In the genomic region with DNA sequence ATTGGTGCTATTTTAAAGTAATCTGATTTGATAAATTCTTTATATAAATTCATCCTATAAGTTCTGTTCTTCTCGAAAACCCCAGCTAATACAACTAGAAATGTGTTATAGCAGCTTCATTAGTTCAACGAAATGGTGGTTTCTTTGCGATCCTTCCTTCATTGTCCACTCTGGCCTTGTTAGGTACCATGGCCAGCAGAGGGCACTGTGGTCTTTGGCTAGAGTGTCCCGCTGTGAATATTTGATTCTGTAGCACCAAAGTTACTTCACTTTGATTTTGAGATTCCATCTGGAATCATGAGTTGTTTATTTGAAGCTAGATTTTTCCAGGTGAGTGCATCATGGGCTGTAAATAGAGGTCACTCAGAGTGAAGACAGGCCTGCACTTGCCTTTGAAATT, we compare ENCODE assay signal across 9 mouse cellular contexts.
DNase-seq lines count a peak whose midpoint lies in the region; ATAC-seq lines count a peak whose summit lies in the region.
"Had no signal": no experiment of that assay in that cellular context is flagged by ENCODE, and none has a peak within 500 bp of the region (broad histone marks: within the 10 kb centered on the region; RNA-seq: fewer than 3 reads in every experiment).

No protein-coding gene starts in this region.

- ATAC-seq in frontal cortex, adult (ENCODE audit: low TSS enrichment) = no peak
- ATAC-seq in forebrain, embryonic 13.5 days = 0 out of 2 replicates have a peak, but pooled peaks have one; percentile 22
- peak; percentile 71 for ATAC-seq in megakaryocyte-erythroid progenitor cell, adult 5-6 weeks (replicated peaks; ENCODE audit: low FRiP score, low TSS enrichment, poor library complexity, severe bottlenecking)

- H3K4me2 ChIP-seq in forebrain, embryonic 13.5 days = no peak overlapping the region
- H3K4me2 ChIP-seq: limb, embryonic 13.5 days had no signal

- 0 out of 2 replicates have a peak, but pooled peaks cover 5% of the 10 kb centered on the region for H3K27me3 ChIP-seq in forebrain, embryonic 13.5 days

- no peaks in the 10 kb centered on the region for H3K36me3 ChIP-seq in forebrain, embryonic 13.5 days (ENCODE audit: poor library complexity, severe bottlenecking)
- H3K36me3 ChIP-seq: limb, embryonic 13.5 days had no signal

- H3K27ac ChIP-seq in forebrain, embryonic 13.5 days = no peak overlapping the region
- H3K27ac ChIP-seq: limb, embryonic 13.5 days had no signal

- no peaks in the 10 kb centered on the region for H3K4me1 ChIP-seq in forebrain, embryonic 13.5 days
- H3K4me1 ChIP-seq: limb, embryonic 13.5 days had no signal

- H3K4me3 ChIP-seq in forebrain, embryonic 13.5 days = no peak overlapping the region
- H3K4me3 ChIP-seq: limb, embryonic 13.5 days had no signal

- H3K9me3 ChIP-seq in forebrain, embryonic 13.5 days (replicated peaks) = no peaks in the 10 kb centered on the region
- H3K9me3 ChIP-seq: limb, embryonic 13.5 days had no signal

- H3K9ac ChIP-seq in forebrain, embryonic 13.5 days = no peak overlapping the region
- H3K9ac ChIP-seq: limb, embryonic 13.5 days had no signal

- DNase-seq in frontal cortex, postnatal 36 days (ENCODE audit: low spot score in 2 of 2) = peak; percentile 54 to 59
- peak; percentile 73 for DNase-seq in 3T3-L1 (ENCODE audit: low read depth, low spot score)
- DNase-seq in adrenal gland, postnatal 10 days = peak; percentile 85
- peak; percentile 27 for DNase-seq in large intestine, adult 2 months (ENCODE audit: low read depth, low spot score)
- peak; percentile 30 for DNase-seq in urinary bladder, postnatal 10 days (ENCODE audit: low spot score)

- 45% methylated on average over 4 of the region's 4 CpGs for WGBS in forebrain, embryonic 13.5 days
- 40% methylated on average over 4 of the region's 4 CpGs for WGBS in large intestine, adult 2 months

Comparison
In these comparisons a context has a peak if more than half of its experiments do, and no peak if none do; other contexts are left out.
1. DNase-seq: peak in every context shown above with its lines; median percentile 85 in adrenal gland, postnatal 10 days; 73 in 3T3-L1; 56 in frontal cortex, postnatal 36 days; 30 in urinary bladder, postnatal 10 days; 27 in large intestine, adult 2 months.